In genomic region chr14:62758714-62759113, GRCm38 (mm10) we compare ENCODE assay signal across 15 mouse cellular contexts. TPM values are rescaled to one million over a fixed set of nuclear protein-coding genes. Genes with fewer than 3 reads are reported as not detected.
A peak's percentile ranks its signal among the peaks of the same experiment; 100 is the strongest.
DNase-seq lines count a peak whose midpoint lies in the region; ATAC-seq and TF ChIP-seq lines count a peak whose summit lies in the region.
"Had no signal": no experiment of that assay in that cellular context is flagged by ENCODE, and none has a peak within 500 bp of the region (broad histone marks: within the 10 kb centered on the region; RNA-seq: fewer than 3 reads in every experiment).

No protein-coding gene starts in this region.

- DNase-seq in gastrocnemius, adult 2 months: no peak
- DNase-seq in gastrocnemius, postnatal 10 days: no peak
- no peak for DNase-seq in liver, embryonic 11.5 days (ENCODE audit: low spot score)
- DNase-seq in liver, postnatal 0 days: no peak
- DNase-seq in MEL (ENCODE audit: low read depth, low spot score): no peak
- no peak for DNase-seq in liver, embryonic 14.5 days (ENCODE audit: low read depth in 3 of 3, low spot score in 3 of 3)
- DNase-seq: cerebellum, postnatal 36 days; gastrocnemius, postnatal 14 days; kidney, adult 2 months; kidney, postnatal 4 days; lung, adult 18-20 months; lung, postnatal 4 days; thymus, adult 2 months had no signal

- no peak for TF ChIP-seq RAD21 in MEL (IDR thresholded peaks at IDR 0.05; ENCODE audit: low read depth, low read length)

- peak overlapping the region; percentile 98; the same call in 1 of the 2 replicates for H3K27ac ChIP-seq in gastrocnemius, adult 2 months
- no peak overlapping the region for H3K27ac ChIP-seq in liver, embryonic 11.5 days (ENCODE audit: low read depth, low read length)
- H3K27ac ChIP-seq in liver, postnatal 0 days (ENCODE audit: low read depth): no peak overlapping the region
- H3K27ac ChIP-seq in MEL (ENCODE audit: control insufficient read depth, low read depth, low read length): no peak overlapping the region
- H3K27ac ChIP-seq in liver, embryonic 14.5 days: no peak overlapping the region
- no peak overlapping the region for H3K27ac ChIP-seq in kidney, embryonic 14.5 days (ENCODE audit: low read depth, low read length)

- H3K36me3 ChIP-seq in liver, embryonic 11.5 days (ENCODE audit: control insufficient read depth, insufficient read depth, low read length): peaks cover 6% of the 10 kb centered on the region; the same call in 1 of the 2 replicates
- H3K36me3 ChIP-seq in liver, postnatal 0 days (replicated peaks; ENCODE audit: insufficient read depth, low read length): peaks cover 7% of the 10 kb centered on the region
- H3K36me3 ChIP-seq in MEL (ENCODE audit: control insufficient read depth in 1 of 2, insufficient read depth in 2 of 2, low read length in 2 of 2): peaks cover 8 to 52% of the 10 kb centered on the region in 2 experiments
- peaks cover 18% of the 10 kb centered on the region for H3K36me3 ChIP-seq in liver, embryonic 14.5 days (replicated peaks; ENCODE audit: control insufficient read depth, insufficient read depth, low read depth)
- H3K36me3 ChIP-seq in kidney, embryonic 14.5 days (ENCODE audit: control insufficient read depth, insufficient read depth, low read length): peaks cover 17% of the 10 kb centered on the region

- peaks cover 14% of the 10 kb centered on the region for H3K4me1 ChIP-seq in liver, embryonic 11.5 days (replicated peaks; ENCODE audit: control insufficient read depth, insufficient read depth, low read length)
- peaks cover 9% of the 10 kb centered on the region; the same call in 1 of the 2 replicates for H3K4me1 ChIP-seq in liver, postnatal 0 days (ENCODE audit: insufficient read depth)
- peaks cover 17 to 24% of the 10 kb centered on the region in 2 experiments for H3K4me1 ChIP-seq in MEL (ENCODE audit: control insufficient read depth in 1 of 2, insufficient read depth in 2 of 2, low read length in 2 of 2)
- H3K4me1 ChIP-seq in liver, embryonic 14.5 days (replicated peaks; ENCODE audit: control insufficient read depth in 2 of 2, insufficient read depth in 2 of 2, low read length in 1 of 2): peaks cover 25 to 29% of the 10 kb centered on the region in 2 experiments
- 0 out of 2 replicates have a peak, but pooled peaks cover 3% of the 10 kb centered on the region for H3K4me1 ChIP-seq in kidney, embryonic 14.5 days (ENCODE audit: control insufficient read depth, insufficient read depth, low read length)

- peak overlapping the region; percentile 98 for H3K4me3 ChIP-seq in gastrocnemius, adult 2 months
- no peak overlapping the region; the same call in 1 of the 2 replicates for H3K4me3 ChIP-seq in liver, embryonic 11.5 days (ENCODE audit: low read depth, low read length)
- no peak overlapping the region for H3K4me3 ChIP-seq in liver, postnatal 0 days (ENCODE audit: low read depth, low read length)
- no peak overlapping the region; a peak in 1 of 4 replicates for H3K4me3 ChIP-seq in MEL (ENCODE audit: control insufficient read depth in 1 of 2, insufficient read depth in 1 of 2, low read depth in 2 of 2, low read length in 2 of 2)
- peak overlapping the region in 1 of 2 experiments; percentile 93; a peak in 2 of 4 replicates for H3K4me3 ChIP-seq in liver, embryonic 14.5 days (ENCODE audit: insufficient read depth in 1 of 2, low read depth in 2 of 2, low read length in 2 of 2)
- no peak overlapping the region for H3K4me3 ChIP-seq in kidney, embryonic 14.5 days (ENCODE audit: low read length)

- H3K4me2 ChIP-seq in liver, embryonic 11.5 days: peak overlapping the region; percentile 89; the same call in 1 of the 2 replicates
- H3K4me2 ChIP-seq in liver, postnatal 0 days (ENCODE audit: low read depth, low read length): no peak overlapping the region
- peak overlapping the region; percentile 70 for H3K4me2 ChIP-seq in liver, embryonic 14.5 days (ENCODE audit: low read depth)
- no peak overlapping the region for H3K4me2 ChIP-seq in kidney, embryonic 14.5 days (replicated peaks; ENCODE audit: low read depth, low read length)

- no peak for TF ChIP-seq CTCF in gastrocnemius, adult 2 months (IDR thresholded peaks at IDR 0.05)
- TF ChIP-seq CTCF in liver, postnatal 0 days (IDR thresholded peaks at IDR 0.05; ENCODE audit: low read depth): no peak
- no peak for TF ChIP-seq CTCF in MEL (IDR thresholded peaks at IDR 0.05 in 2 of 3, conservative IDR thresholded peaks at IDR 0.05 in 1 of 3; ENCODE audit: control insufficient read depth in 1 of 3, insufficient read depth in 1 of 3, low read depth in 2 of 3, low read length in 3 of 3, poor library complexity in 1 of 3, severe bottlenecking in 1 of 3)
- TF ChIP-seq CTCF in liver, embryonic 14.5 days (IDR thresholded peaks at IDR 0.05; ENCODE audit: low read depth): no peak

- TF ChIP-seq POLR2A in MEL (IDR thresholded peaks at IDR 0.05; ENCODE audit: control insufficient read depth in 1 of 2, insufficient read depth in 1 of 2, low read depth in 1 of 2, low read length in 2 of 2, poor library complexity in 1 of 2): no peak

- H3K9me3 ChIP-seq in liver, embryonic 11.5 days (ENCODE audit: control insufficient read depth, low read length): no peaks in the 10 kb centered on the region
- H3K9me3 ChIP-seq in liver, postnatal 0 days (ENCODE audit: low read length): no peaks in the 10 kb centered on the region
- H3K9me3 ChIP-seq in MEL (replicated peaks; ENCODE audit: insufficient read depth, low read length): no peaks in the 10 kb centered on the region
- H3K9me3 ChIP-seq in liver, embryonic 14.5 days (ENCODE audit: control insufficient read depth, low read length): no peaks in the 10 kb centered on the region
- no peaks in the 10 kb centered on the region for H3K9me3 ChIP-seq in kidney, embryonic 14.5 days (ENCODE audit: control insufficient read depth, low read length)

- no peak for ATAC-seq in liver, embryonic 11.5 days (replicated peaks; ENCODE audit: low FRiP score)
- ATAC-seq in liver, postnatal 0 days: no peak
- no peak for ATAC-seq in liver, embryonic 14.5 days (ENCODE audit: insufficient read depth)
- no peak for ATAC-seq in kidney, embryonic 14.5 days (ENCODE audit: low FRiP score, low TSS enrichment)
- ATAC-seq: activated CD4-positive, CD25-positive, alpha-beta regulatory T cell, adult 4 months had no signal

- no peak overlapping the region for H3K9ac ChIP-seq in liver, embryonic 11.5 days (ENCODE audit: low read depth, low read length)
- no peak overlapping the region for H3K9ac ChIP-seq in liver, postnatal 0 days (replicated peaks)
- peak overlapping the region; percentile 7; the same call in 1 of the 2 replicates for H3K9ac ChIP-seq in MEL (ENCODE audit: control insufficient read depth, low read depth, low read length, poor library complexity, severe bottlenecking)
- peak overlapping the region; percentile 88; the same call in 1 of the 2 replicates for H3K9ac ChIP-seq in liver, embryonic 14.5 days (replicated peaks)
- no peak overlapping the region for H3K9ac ChIP-seq in kidney, embryonic 14.5 days (ENCODE audit: low read depth, low read length)

- intact Hi-C loops in gastrocnemius, adult 2 months (cut with DNase I): no loop called here

- WGBS in liver, embryonic 11.5 days: 89% methylated on average over 5 of the region's 5 CpGs
- WGBS in liver, postnatal 0 days (ENCODE audit: insufficient replicate concordance): 93% methylated on average over 5 of the region's 5 CpGs
- WGBS in liver, embryonic 14.5 days (ENCODE audit: insufficient replicate concordance): 84% methylated on average over 5 of the region's 5 CpGs
- 92% methylated on average over 5 of the region's 5 CpGs for WGBS in kidney, embryonic 14.5 days

- H3K27me3 ChIP-seq in liver, embryonic 11.5 days (replicated peaks; ENCODE audit: control insufficient read depth, insufficient read depth, low read length): no peaks in the 10 kb centered on the region
- no peaks in the 10 kb centered on the region for H3K27me3 ChIP-seq in liver, postnatal 0 days (ENCODE audit: insufficient read depth, low read length)
- no peaks in the 10 kb centered on the region for H3K27me3 ChIP-seq in MEL (ENCODE audit: control insufficient read depth in 1 of 2, insufficient read depth in 2 of 2, low read length in 2 of 2)
- H3K27me3 ChIP-seq in liver, embryonic 14.5 days (ENCODE audit: control insufficient read depth, insufficient read depth, low read length): no peaks in the 10 kb centered on the region
- no peaks in the 10 kb centered on the region for H3K27me3 ChIP-seq in kidney, embryonic 14.5 days (ENCODE audit: control insufficient read depth, insufficient read depth, low read length)

- peaks cover 21% of the 10 kb centered on the region for H3K79me2 ChIP-seq in MEL (ENCODE audit: control insufficient read depth, insufficient read depth, low read length, poor library complexity)

- no peak for TF ChIP-seq EP300 in liver, postnatal 0 days (IDR thresholded peaks at IDR 0.05; ENCODE audit: low read depth)
- no peak for TF ChIP-seq EP300 in MEL (IDR thresholded peaks at IDR 0.05; ENCODE audit: low read depth in 1 of 2, low read length in 2 of 2)
- no peak for TF ChIP-seq EP300 in liver, embryonic 14.5 days (IDR thresholded peaks at IDR 0.05; ENCODE audit: low read depth)

TF ChIP-seq in MEL, 35 proteins besides CTCF, POLR2A, EP300 and RAD21:
- TF ChIP-seq SIN3A (IDR thresholded peaks at IDR 0.05; ENCODE audit: low read length) (no peak), ZNF384 (IDR thresholded peaks at IDR 0.05; ENCODE audit: low read depth, low read length) (no peak), POLR2AphosphoS5 (IDR thresholded peaks at IDR 0.05; ENCODE audit: borderline replicate concordance, low read depth, low read length) (no peak), TAL1 (IDR thresholded peaks at IDR 0.05; ENCODE audit: low read length) (no peak)

RNA-seq across cellular contexts. Expression of gene Ints6, which starts 2.3 kb away (rescaled TPM):
- 10 to 100 TPM; 15.9 to 17.6 TPM for total RNA-seq in gastrocnemius, adult 2 months (2021)
- total RNA-seq in gastrocnemius, postnatal 10 days (2021): 10 to 100 TPM; 15.7 to 17.8 TPM
- 30.1 and 32.2 TPM in 2 replicates for polyA plus RNA-seq in liver, embryonic 11.5 days (2014; fragmentation: Nextera tagmentation; extraction: Ambion mirVana)
- 6.7 and 8.2 TPM in 2 replicates for polyA plus RNA-seq in liver, postnatal 0 days (2015; fragmentation: Nextera tagmentation; extraction: Ambion mirVana)
- 29.1 and 31.0 TPM in 2 replicates for total RNA-seq in MEL (2012; rRNA removed)
- polyA plus RNA-seq in MEL (2012; ENCODE audit: insufficient read depth in 1 of 2, insufficient read length in 2 of 2, low read depth in 1 of 2, low replicate concordance in 2 of 2, missing spikeins in 1 of 2): 100 to 1,000 TPM in 1 of 2 experiments, 10 to 100 TPM in 1; 27.4 to 150 TPM
- polyA plus RNA-seq in liver, embryonic 14.5 days (2012; rRNA removed): 4.8 and 8.1 TPM in 2 replicates
- polyA plus RNA-seq in liver, embryonic 14.5 days (2014; fragmentation: Nextera tagmentation; extraction: Ambion mirVana): 15.1 and 15.3 TPM in 2 replicates
- 26.1 and 32.1 TPM in 2 replicates for polyA plus RNA-seq in kidney, embryonic 14.5 days (2014; fragmentation: Nextera tagmentation; extraction: Ambion mirVana)

Comparison
In these comparisons a context has a peak if more than half of its experiments do, and no peak if none do; other contexts are left out.
1. H3K4me2 ChIP-seq: peak in liver, embryonic 11.5 days (single experiment) and liver, embryonic 14.5 days (single experiment); none in liver, postnatal 0 days (single experiment) and kidney, embryonic 14.5 days (single experiment).
2. H3K9ac ChIP-seq: peak in MEL (single experiment) and liver, embryonic 14.5 days (single experiment); none in liver, embryonic 11.5 days (single experiment), liver, postnatal 0 days (single experiment) and kidney, embryonic 14.5 days (single experiment).